Mouse (Mus musculus) forelimb bud, embryonic 11.5 days (tissue): ENCODE data around the gene Galnt18.
A peak's percentile ranks its signal among the peaks of the same experiment; 100 is the strongest.

Source experiments
- DNase-seq: peaks from one replicate; pipeline ENCODE4 v3.0.0-alpha.2; 2012; ENCODE audit warnings: low read depth, low spot score

The Galnt18 gene

GRCm38 (mm10) chr7:111563316-111564110 lies 216.3 kb downstream of the Galnt18 start:
- no peak for DNase-seq

GRCm38 (mm10) chr7:111560097-111560496 lies 219.7 kb downstream of the Galnt18 start:
- DNase-seq: no peak

GRCm38 (mm10) chr7:111559011-111559410 lies 220.8 kb downstream of the Galnt18 start:
- DNase-seq: no peak

GRCm38 (mm10) chr7:111550987-111551386 lies 228.8 kb downstream of the Galnt18 start:
- no peak for DNase-seq

- no peak for DNase-seq
Observed at GRCm38 (mm10) chr7:111547069-111547468, 232.7 kb downstream of the Galnt18 start.

GRCm38 (mm10) chr7:111545614-111546013 lies 234.2 kb downstream of the Galnt18 start:
- no peak for DNase-seq

GRCm38 (mm10) chr7:111537946-111538345 lies 241.8 kb downstream of the Galnt18 start:
- DNase-seq: no peak

- DNase-seq: no peak
Observed at GRCm38 (mm10) chr7:111534826-111535405, 244.9 kb downstream of the Galnt18 start.

GRCm38 (mm10) chr7:111528961-111529643 lies 250.7 kb downstream of the Galnt18 start:
- DNase-seq: no peak

GRCm38 (mm10) chr7:111528462-111528861 lies 251.3 kb downstream of the Galnt18 start:
- no peak for DNase-seq

GRCm38 (mm10) chr7:111520881-111521280 lies 258.9 kb downstream of the Galnt18 start:
- DNase-seq: no peak

GRCm38 (mm10) chr7:111518581-111519242 lies 261.1 kb downstream of the Galnt18 start:
- no peak for DNase-seq

GRCm38 (mm10) chr7:111516882-111517281 lies 262.9 kb downstream of the Galnt18 start:
- no peak for DNase-seq

- no peak for DNase-seq
Observed at GRCm38 (mm10) chr7:111515471-111515870, 264.3 kb downstream of the Galnt18 start.

GRCm38 (mm10) chr7:111509167-111509854 lies 270.5 kb downstream of the Galnt18 start:
- DNase-seq: no peak

- no peak for DNase-seq
Observed at GRCm38 (mm10) chr7:111500616-111501015, 279.2 kb downstream of the Galnt18 start.

GRCm38 (mm10) chr7:111499255-111499790 lies 280.5 kb downstream of the Galnt18 start:
- DNase-seq: no peak

GRCm38 (mm10) chr7:111497191-111497590 lies 282.6 kb downstream of the Galnt18 start:
- DNase-seq: no peak

- DNase-seq: peak; percentile 7
Observed at GRCm38 (mm10) chr7:111492242-111492949, 287.4 kb downstream of the Galnt18 start.

GRCm38 (mm10) chr7:111491566-111491965 lies 288.2 kb downstream of the Galnt18 start:
- DNase-seq: no peak
